Mouse (Mus musculus) megakaryocyte, adult 5-6 weeks (primary cell): Measurements from ENCODE around the gene Ide. TPM values are rescaled to one million over a fixed set of nuclear protein-coding genes. Genes with fewer than 3 reads are reported as not detected.

Experiments
- ATAC-seq: 2 replicates; pipeline ENCODE4 v1.8.0; 2016; ENCODE audit warnings: mild to moderate bottlenecking, inconsistent platforms; ENCODE audit not compliant: poor library complexity, severe bottlenecking
- total RNA-seq, 2 experiments: library from RNA; stranded (forward) in 1 of 2; stranded (reverse) in 1 of 2; fragments of 153-499, 151-499 nt in 1 of 2; fragments of 221-1000, 200-1000 nt in 1 of 2; gene quantifications; 2 replicates each; pipeline versions ENCODE4 v1.2.3 to v1.2.4; 2015 to 2017

Ide gene
- total RNA-seq, 2 experiments from 2014 or later = 32.2 to 41.2 TPM

DNA sequence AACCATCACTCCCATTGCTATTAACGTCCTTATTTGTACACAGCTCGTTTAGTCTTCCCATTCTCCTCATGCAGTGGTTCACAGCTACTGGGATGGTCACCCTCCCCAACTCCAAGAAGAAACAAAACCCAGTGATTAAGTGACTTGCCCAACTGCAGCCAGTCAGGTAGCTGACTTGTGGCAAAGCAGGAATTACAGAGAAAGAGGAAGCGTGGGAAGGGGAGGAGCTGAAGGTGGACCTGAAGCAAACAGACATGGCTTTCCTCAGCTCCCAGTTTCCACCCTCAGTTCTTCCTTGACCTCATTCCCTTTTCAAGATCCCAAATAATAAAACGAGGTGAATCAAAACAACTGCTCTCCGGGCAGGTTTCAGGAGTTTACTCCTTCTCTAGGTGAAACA is 2.8 kb upstream of the Ide start:
- 0 out of 2 replicates have a peak, but pooled peaks have one; percentile 38 for ATAC-seq

- no peak for ATAC-seq
Measured at GRCm38 (mm10) chr19:37335392-37335791, 2.3 kb downstream of the Ide start.

DNA sequence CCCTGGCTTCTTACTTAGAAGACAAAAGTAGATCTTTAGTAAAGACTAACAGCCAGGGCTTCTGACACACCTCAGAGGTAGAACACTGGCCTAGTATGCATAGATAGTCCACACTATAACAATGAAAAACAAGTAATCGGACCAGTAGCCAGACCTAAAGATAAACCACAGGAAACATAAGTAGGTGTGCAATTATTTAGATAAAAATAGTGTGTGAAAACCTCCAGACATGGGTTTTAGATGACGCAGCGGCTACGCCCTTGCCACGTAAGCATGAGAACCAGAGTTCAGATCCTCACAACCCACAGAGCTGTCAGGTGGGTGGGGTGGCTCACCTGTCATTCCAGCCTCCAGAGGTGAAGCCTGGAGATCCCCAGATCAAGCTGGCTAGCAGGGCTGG is 4.3 kb downstream of the Ide start:
- peak; percentile 47 for ATAC-seq

DNA sequence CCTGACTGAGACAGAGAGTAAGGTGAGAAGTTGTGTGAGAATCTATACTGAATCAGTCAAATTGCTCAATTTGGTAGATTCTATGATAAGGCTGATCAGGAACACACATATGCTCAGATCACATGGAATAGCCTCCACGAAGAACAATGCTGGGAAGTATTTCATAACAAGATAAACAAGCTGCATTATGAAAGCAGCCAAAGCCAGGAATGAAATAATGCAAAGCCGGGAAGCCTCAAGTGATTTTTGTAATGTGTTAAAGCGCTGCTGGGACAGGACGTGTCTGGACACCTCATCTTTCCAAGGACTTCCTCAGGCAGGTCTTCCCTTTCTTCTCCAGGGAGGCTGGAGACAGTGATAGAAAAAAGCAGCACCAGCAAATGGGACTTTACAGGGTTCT is 4.9 kb downstream of the Ide start:
- ATAC-seq = no peak

DNA sequence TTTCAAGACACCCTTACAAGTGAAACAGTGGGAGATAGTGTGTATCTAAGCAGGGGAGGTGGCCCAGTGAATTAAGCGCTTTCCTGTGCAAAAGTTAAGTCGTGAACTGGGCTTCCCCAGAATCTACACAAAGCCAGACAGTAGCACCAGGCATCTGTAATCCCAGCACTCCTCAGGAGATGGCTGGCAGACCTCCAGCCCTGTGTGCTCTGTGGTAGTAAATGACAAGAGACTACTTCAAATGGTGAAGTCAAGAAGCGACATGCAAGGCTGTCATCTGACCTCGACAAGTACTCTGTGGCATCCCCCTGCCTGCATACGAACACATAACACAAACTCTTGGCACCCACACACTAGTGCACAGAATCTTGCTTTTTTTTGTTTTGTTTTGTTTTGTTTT is 10.4 kb downstream of the Ide start:
- no peak for ATAC-seq

DNA sequence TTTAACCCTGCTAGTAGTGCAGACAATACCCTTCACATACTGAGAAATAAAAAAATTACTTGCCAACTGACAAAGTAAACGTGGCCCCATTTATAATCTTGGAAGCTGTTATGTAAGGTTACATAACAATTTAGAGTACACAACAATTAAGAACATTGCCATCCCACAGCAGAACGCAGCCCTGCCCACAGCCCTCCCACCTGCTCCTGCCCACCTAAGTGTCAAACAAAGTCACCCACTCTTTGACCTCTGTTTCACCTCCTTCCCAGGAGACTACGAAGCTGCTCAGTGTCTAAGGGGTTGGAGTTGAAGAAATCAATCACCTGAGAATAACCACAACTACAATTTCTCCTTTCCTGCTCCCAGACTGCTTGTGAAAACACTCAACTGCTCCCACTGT is 14.1 kb downstream of the Ide start:
- no peak for ATAC-seq

GRCm38 (mm10) chr19:37320802-37321619 is 16.6 kb downstream of the Ide start:
- no peak for ATAC-seq

GRCm38 (mm10) chr19:37317359-37317758 is 20.3 kb downstream of the Ide start:
- ATAC-seq = no peak

- no peak for ATAC-seq
Measured at GRCm38 (mm10) chr19:37315091-37315490, 22.6 kb downstream of the Ide start.

DNA sequence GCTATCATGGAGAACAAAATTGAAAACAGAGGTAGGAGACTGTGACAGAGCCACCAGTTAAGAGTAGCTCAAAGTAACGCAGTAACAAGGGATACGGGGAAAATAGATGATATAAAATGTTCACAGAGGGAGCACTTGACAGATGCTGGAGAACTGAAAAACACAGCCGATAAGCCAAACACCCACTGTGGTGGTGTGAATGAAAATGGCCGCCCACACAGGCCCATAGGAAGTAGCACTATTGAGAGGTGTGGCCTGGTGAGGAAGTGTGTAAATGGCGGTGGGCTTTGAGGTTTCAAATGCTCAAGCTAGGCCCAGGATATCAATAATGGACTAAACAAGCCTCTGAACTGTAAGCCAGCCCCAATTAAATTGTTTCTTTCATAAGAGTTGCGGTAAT is 26.2 kb downstream of the Ide start:
- ATAC-seq = no peak

GRCm38 (mm10) chr19:37310133-37310532 is 27.5 kb downstream of the Ide start:
- no peak for ATAC-seq

GRCm38 (mm10) chr19:37308941-37309340 is 28.7 kb downstream of the Ide start:
- ATAC-seq = no peak

DNA sequence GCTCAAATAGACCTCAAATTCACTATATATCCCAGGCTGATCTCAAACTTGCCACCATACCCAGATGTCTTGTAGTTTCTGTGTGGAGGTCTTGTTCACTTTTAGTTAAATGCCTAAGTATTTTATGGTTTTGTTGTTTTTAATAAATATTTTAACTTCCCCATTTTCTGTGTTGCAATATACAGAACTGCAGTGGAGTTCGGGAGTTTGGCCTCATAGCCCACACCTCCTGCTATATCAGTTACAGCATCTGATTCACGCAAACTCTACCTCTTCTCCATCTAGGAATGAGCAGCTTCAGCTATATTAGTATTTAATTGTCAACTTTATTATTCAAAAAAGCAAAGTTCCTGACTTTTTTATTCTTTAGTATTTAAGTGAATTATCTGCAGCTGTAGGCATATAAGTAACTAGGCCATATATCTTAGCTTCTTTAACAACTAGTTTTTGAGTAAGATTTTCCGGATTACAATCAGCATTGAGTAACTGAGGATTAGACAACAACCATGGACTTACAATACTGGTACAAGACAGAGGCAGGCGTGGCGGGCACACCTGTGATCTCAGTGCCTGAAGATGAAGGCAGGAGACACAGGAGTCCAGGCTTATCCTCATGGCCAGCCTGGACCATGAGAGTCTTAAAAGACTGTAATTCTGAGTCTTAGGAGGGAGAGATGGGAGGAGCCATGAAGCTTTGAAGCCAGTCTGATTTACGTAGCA is 29.7 kb downstream of the Ide start:
- peak; percentile 54; the same call in 1 of the 2 replicates for ATAC-seq

DNA sequence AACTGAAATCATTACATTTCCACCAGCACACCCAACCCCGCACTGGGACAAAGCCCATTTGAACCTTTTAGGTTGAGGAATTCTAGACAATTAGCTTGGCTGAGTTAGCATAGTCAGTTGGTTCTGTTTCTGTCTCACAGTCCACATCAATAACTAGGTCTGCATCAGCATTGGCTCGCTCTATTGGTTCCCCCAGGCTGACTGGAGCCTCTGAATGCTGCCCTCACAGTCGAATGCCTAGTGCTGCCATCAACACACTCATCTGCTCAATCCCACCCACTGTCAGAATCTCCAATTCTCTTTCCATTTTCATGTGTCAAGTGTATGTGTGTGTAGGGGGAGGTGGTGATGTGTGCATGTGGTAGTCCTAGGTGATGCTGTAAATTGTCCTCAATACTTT is 31.5 kb downstream of the Ide start:
- no peak for ATAC-seq

DNA sequence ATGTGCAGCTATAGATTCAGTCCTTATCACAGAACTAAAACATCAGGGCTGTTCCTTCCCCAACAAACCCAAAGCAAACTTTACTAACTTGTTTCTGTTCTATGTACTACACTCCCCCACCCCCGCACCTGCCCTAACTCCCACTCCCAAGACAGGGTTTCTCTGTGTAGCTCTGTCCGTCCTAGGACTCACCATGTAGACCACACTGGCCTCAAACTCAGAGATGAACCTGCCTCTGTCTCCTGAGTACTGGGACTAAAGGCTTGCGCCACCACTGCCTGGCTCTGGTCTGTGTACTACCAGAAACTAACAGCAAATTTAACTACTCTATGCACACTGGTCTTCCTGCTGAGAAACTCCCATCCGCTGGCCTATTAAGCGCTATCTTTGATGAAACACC is 32.8 kb downstream of the Ide start:
- ATAC-seq = no peak

GRCm38 (mm10) chr19:37304006-37304405 is 33.6 kb downstream of the Ide start:
- no peak for ATAC-seq

DNA sequence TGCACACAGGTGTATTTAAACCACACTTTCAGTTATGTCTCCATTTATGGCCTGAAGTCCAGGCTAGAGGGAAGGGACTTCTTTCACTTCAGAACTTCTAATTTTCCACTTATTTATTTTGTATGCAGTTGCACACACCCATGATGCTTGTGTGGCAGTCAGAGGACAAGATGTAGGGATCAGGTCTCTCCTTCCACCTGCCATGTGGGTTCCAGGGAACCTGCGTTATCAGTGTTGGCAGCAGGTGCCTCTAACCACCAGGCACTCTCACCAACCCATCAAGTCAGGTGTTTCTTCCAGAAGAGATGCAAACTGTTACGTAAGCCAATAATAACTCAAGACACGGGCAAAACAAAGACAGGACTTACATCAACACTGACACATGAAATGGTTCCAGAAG is 35.9 kb downstream of the Ide start:
- peak; percentile 40 for ATAC-seq

DNA sequence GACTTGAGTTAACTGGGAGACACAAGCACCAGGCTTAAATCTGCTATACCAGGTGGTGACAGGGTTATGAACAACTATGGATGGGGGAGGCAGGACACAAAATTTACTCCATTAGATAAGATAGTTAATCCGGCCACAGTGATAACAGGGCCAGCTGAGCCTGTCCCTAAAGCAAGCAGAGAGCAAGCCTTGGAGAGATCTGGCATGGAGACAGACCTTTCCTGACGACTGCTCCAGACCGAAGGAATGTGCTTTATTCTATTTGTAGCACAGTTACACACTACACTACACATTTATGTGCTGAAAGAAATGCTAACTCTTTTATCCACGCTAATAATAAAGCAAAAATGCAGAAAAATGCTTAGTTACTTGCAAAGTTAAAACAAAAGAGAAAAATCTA is 46.0 kb downstream of the Ide start:
- ATAC-seq = no peak

GRCm38 (mm10) chr19:37290906-37291305 is 46.7 kb downstream of the Ide start:
- ATAC-seq = peak; percentile 66

DNA sequence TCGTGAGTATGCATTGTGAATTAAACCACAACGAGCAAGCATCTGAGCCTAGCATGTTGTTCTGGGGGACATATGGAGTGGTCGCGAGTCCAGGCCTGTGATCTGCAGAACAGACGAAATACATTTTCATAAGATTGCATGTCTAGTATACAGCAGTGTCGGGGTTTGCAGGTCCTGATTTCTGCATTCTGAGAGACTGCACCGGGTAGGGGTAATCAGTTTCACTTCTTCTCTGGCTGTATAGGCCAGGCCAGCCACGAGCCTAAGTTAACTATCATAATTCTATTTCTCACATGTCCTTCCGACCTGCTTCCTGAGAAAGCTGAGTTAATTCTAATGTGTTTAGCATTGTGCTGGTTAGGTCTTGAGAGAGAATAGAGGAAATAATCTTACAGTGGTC is 52.9 kb downstream of the Ide start:
- peak; percentile 51 for ATAC-seq

- ATAC-seq = no peak
Measured at GRCm38 (mm10) chr19:37283166-37283565, 54.5 kb downstream of the Ide start.

DNA sequence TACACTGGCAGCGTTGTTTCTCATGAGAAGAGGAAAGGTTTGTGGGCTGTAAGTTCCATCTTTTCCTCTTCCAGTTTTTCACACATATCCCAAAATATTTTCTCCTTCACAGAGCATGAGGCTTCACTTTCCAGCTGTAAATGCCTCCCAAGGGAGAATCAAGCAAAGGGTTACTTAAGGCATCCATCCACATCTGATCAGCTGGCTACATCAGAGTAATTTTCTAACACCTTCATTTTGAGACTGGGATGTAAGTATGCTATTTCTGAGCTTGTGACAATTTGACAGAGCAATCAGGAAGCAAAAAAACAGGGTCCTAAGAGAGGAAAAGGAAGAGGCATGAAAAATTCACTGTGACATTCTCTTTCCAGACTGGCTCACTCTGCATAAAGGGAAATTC is 55.9 kb downstream of the Ide start:
- no peak for ATAC-seq
